Mouse (Mus musculus) midbrain, postnatal 0 days (tissue): Measurements from ENCODE around the gene Lpin1. TPM values are rescaled to one million over a fixed set of nuclear protein-coding genes. Genes with fewer than 3 reads are reported as not detected.

Experiments
- ATAC-seq: fragments of 200-750 bp; cut with Nextera tagmentation; 2 replicates; pipeline ENCODE4 v1.8.0; 2017; ENCODE audit warnings: moderate number of reproducible peaks, mild to moderate bottlenecking, moderate TSS enrichment, moderate library complexity; ENCODE audit not compliant: low FRiP score
- DNase-seq: peaks from one replicate; pipeline ENCODE4 v3.0.0-alpha.2; 2015; ENCODE audit warnings: low spot score
- H3K27ac ChIP-seq: fragments of 300-500 bp; sonication (generic); 2 replicates; pipeline ENCODE4 v1.5.1; 2014; ENCODE audit warnings: low read depth, mild to moderate bottlenecking, low read length, mixed read lengths
- H3K27me3 ChIP-seq: fragments of 300-500 bp; sonication (generic); 2 replicates; pipeline ENCODE4 v1.6.1; 2014; ENCODE audit warnings: low read length, control low read depth, mixed read lengths; ENCODE audit not compliant: insufficient read depth
- H3K36me3 ChIP-seq: fragments of 300-500 bp; sonication (generic); 2 replicates; pipeline ENCODE4 v1.6.1; 2014; ENCODE audit warnings: low read length, control low read depth, mixed read lengths; ENCODE audit not compliant: insufficient read depth
- H3K4me1 ChIP-seq: fragments of 300-500 bp; sonication (generic); 2 replicates; pipeline ENCODE4 v1.6.1; 2014; ENCODE audit warnings: mild to moderate bottlenecking, control low read depth, antibody characterized with exemption, low read length, mixed read lengths; ENCODE audit not compliant: insufficient read depth
- H3K4me2 ChIP-seq: fragments of 300-500 bp; sonication (generic); 2 replicates; pipeline ENCODE4 v1.6.1; 2014; ENCODE audit warnings: low read depth, mild to moderate bottlenecking, low read length, mixed read lengths; ENCODE audit not compliant: poor library complexity, severe bottlenecking
- H3K4me3 ChIP-seq: fragments of 300-500 bp; sonication (generic); 2 replicates; pipeline ENCODE4 v1.5.1; 2014; ENCODE audit warnings: low read depth, mild to moderate bottlenecking, low read length, moderate library complexity
- H3K9ac ChIP-seq: fragments of 300-500 bp; sonication (generic); replicated peaks from 2 replicates; pipeline ENCODE4 v1.6.1; 2014; ENCODE audit warnings: mild to moderate bottlenecking, low read length, moderate library complexity, mixed read lengths; ENCODE audit not compliant: poor library complexity, severe bottlenecking
- H3K9me3 ChIP-seq: fragments of 300-500 bp; sonication (generic); 2 replicates; pipeline ENCODE4 v1.6.1; 2016; ENCODE audit warnings: low read length, control low read depth
- CTCF ChIP-seq: IDR thresholded peaks from 2 replicates; pipeline ENCODE4 v1.5.1; 2016; ENCODE audit warnings: antibody characterized with exemption, mild to moderate bottlenecking
- WGBS: fragments of 180-500 bp; shearing (Covaris S2); extraction: QIAGEN DNeasy Blood & Tissue Kit; methylation state at CpG from one replicate; pipeline ENCODE4 v1.1.7; 2014; 5-methylcytosine and 5-hydroxymethylcytosine counted together
- polyA plus RNA-seq: library from polyadenylated mRNA; unstranded; fragments of >200 nt; fragmentation: Nextera tagmentation; extraction: Ambion mirVana; gene quantifications from 2 replicates; pipeline ENCODE4 v1.2.1, GENCODE M21; 2015
- total RNA-seq: library from RNA; depleted of rRNA; stranded (reverse); fragments of >200 nt; gene quantifications from 2 replicates; pipeline ENCODE4 v1.2.3, GENCODE M21; 2014

Lpin1 gene
- total and polyA plus RNA-seq, 2 experiments from 2014 or later = 11.6 to 21.6 TPM

- H3K4me3 ChIP-seq = no peak overlapping the region
- DNase-seq (no peak), ATAC-seq (no peak)
- no peak overlapping the region for H3K4me2 ChIP-seq
- no peaks in the 10 kb centered on the region for H3K27me3 ChIP-seq
- TF ChIP-seq CTCF = no peak
- 85% methylated on average over 5 of the region's 5 CpGs for WGBS
- H3K4me1 ChIP-seq = no peaks in the 10 kb centered on the region
- no peaks in the 10 kb centered on the region for H3K9me3 ChIP-seq
- no peaks in the 10 kb centered on the region for H3K36me3 ChIP-seq
- H3K9ac ChIP-seq = no peak overlapping the region
- no peak overlapping the region for H3K27ac ChIP-seq
Observed at GRCm38 (mm10) chr12:16605624-16606023, 5.1 kb downstream of the Lpin1 start.

GRCm38 (mm10) chr12:16602271-16602670 is 8.5 kb downstream of the Lpin1 start:
- no peaks in the 10 kb centered on the region for H3K36me3 ChIP-seq
- H3K4me1 ChIP-seq = no peaks in the 10 kb centered on the region
- WGBS = 86% methylated on average over 4 of the region's 4 CpGs
- no peaks in the 10 kb centered on the region for H3K9me3 ChIP-seq
- H3K9ac ChIP-seq = no peak overlapping the region
- no peak overlapping the region for H3K4me2 ChIP-seq
- no peaks in the 10 kb centered on the region for H3K27me3 ChIP-seq
- ATAC-seq (no peak), DNase-seq (no peak)
- no peak overlapping the region for H3K4me3 ChIP-seq
- H3K27ac ChIP-seq = no peak overlapping the region
- TF ChIP-seq CTCF = no peak

GRCm38 (mm10) chr12:16600374-16600773 is 10.4 kb downstream of the Lpin1 start:
- ATAC-seq = no peak

GRCm38 (mm10) chr12:16599359-16599758 is 11.4 kb downstream of the Lpin1 start:
- Histone ChIP-seq H3K27ac (no peak overlapping the region), H3K36me3 (no peaks in the 10 kb centered on the region), H3K9ac (no peak overlapping the region), H3K4me3 (no peak overlapping the region), H3K4me1 (no peaks in the 10 kb centered on the region), H3K27me3 (no peaks in the 10 kb centered on the region), H3K9me3 (no peaks in the 10 kb centered on the region), H3K4me2 (no peak overlapping the region)
- TF ChIP-seq CTCF = no peak
- WGBS = 41% methylated on average over 3 of the region's 3 CpGs
- ATAC-seq = no peak
- DNase-seq = no peak

More at GRCm38 (mm10) chr12:16600374-16600773, 10.4 kb downstream of the Lpin1 start:
- H3K4me2 ChIP-seq = no peak overlapping the region
- H3K4me3 ChIP-seq = no peak overlapping the region
- H3K27me3 ChIP-seq = no peaks in the 10 kb centered on the region
- no peak overlapping the region for H3K27ac ChIP-seq
- no peak for TF ChIP-seq CTCF
- no peak overlapping the region for H3K9ac ChIP-seq
- H3K4me1 ChIP-seq = no peaks in the 10 kb centered on the region
- H3K9me3 ChIP-seq = no peaks in the 10 kb centered on the region
- WGBS = 71% methylated on average over 1 of the region's 1 CpGs
- DNase-seq = no peak
- H3K36me3 ChIP-seq = no peaks in the 10 kb centered on the region

GRCm38 (mm10) chr12:16593761-16594160 is 17.0 kb downstream of the Lpin1 start:
- H3K9ac ChIP-seq = no peak overlapping the region
- no peaks in the 10 kb centered on the region for H3K27me3 ChIP-seq
- H3K4me3 ChIP-seq = no peak overlapping the region
- H3K9me3 ChIP-seq = no peaks in the 10 kb centered on the region
- DNase-seq (no peak), ATAC-seq (no peak)
- H3K4me2 ChIP-seq = no peak overlapping the region
- WGBS = 95% methylated on average over 7 of the region's 7 CpGs
- peaks cover 8% of the 10 kb centered on the region; the same call in 1 of the 2 replicates for H3K4me1 ChIP-seq
- TF ChIP-seq CTCF = no peak
- H3K27ac ChIP-seq = no peak overlapping the region
- H3K36me3 ChIP-seq = no peaks in the 10 kb centered on the region

GRCm38 (mm10) chr12:16593014-16593413 is 17.8 kb downstream of the Lpin1 start:
- Histone ChIP-seq H3K27me3 (no peaks in the 10 kb centered on the region), H3K9me3 (no peaks in the 10 kb centered on the region), H3K36me3 (no peaks in the 10 kb centered on the region), H3K4me2 (no peak overlapping the region), H3K27ac (no peak overlapping the region), H3K4me3 (no peak overlapping the region), H3K4me1 (peaks cover 10% of the 10 kb centered on the region), H3K9ac (no peak overlapping the region)
- ATAC-seq = no peak
- DNase-seq = no peak
- WGBS = 80% methylated on average over 7 of the region's 7 CpGs
- no peak for TF ChIP-seq CTCF
